Mouse (Mus musculus) cerebellum, postnatal 36 days (tissue): ENCODE results near the gene Klhdc9.
"Not testable (repeated sequence)": the region's sequence is repeated elsewhere in the genome, so short reads cannot be mapped to it uniquely, and the experiment has no call there.

Experiments used
- DNase-seq, 2 experiments: peaks; one replicate each; pipeline ENCODE4 v3.0.0; 2021 to 2022; ENCODE audit warnings: mixed read lengths in 2 of 2

Klhdc9 gene

GRCm38 (mm10) chr1:171355812-171356340 is 4.7 kb downstream of the Klhdc9 start:
- no peak for DNase-seq

GRCm38 (mm10) chr1:171349210-171349609 is 11.4 kb downstream of the Klhdc9 start:
- no peak for DNase-seq

GRCm38 (mm10) chr1:171348665-171349064 is 11.9 kb downstream of the Klhdc9 start:
- DNase-seq, result peak in 1 of 2 experiments; percentile 31

GRCm38 (mm10) chr1:171346095-171346450 is 14.5 kb downstream of the Klhdc9 start:
- no peak for DNase-seq

- peak; percentile 90 to 93 for DNase-seq
These were observed 15.1 kb downstream of the Klhdc9 start, which contains the start of the genes Nit1 and Pfdn2 for GRCm38 (mm10) chr1:171345225-171346094. Gene Nit1 (minus strand): TSS chr1:171345646. Gene Pfdn2 (plus strand): TSS chr1:171345670.

- no peak for DNase-seq
These were observed 15.9 kb downstream of the Klhdc9 start for GRCm38 (mm10) chr1:171344715-171345114.

- peak in 1 of 2 experiments; percentile 24 for DNase-seq
These were observed 16.5 kb downstream of the Klhdc9 start for GRCm38 (mm10) chr1:171343922-171344677.

GRCm38 (mm10) chr1:171342262-171343207 is 18.1 kb downstream of the Klhdc9 start:
- no peak for DNase-seq

- DNase-seq, result no peak
These were observed 30.4 kb downstream of the Klhdc9 start for GRCm38 (mm10) chr1:171330216-171330560.

GRCm38 (mm10) chr1:171329433-171330215 is 31.0 kb downstream of the Klhdc9 start:
- peak in 1 of 2 experiments; percentile 26 for DNase-seq

- peak; percentile 88 to 90 for DNase-seq
These were observed 31.7 kb downstream of the Klhdc9 start, which contains the start of gene Dedd for GRCm38 (mm10) chr1:171328839-171329432. Gene Dedd (plus strand): TSS chr1:171329145.

- DNase-seq, result no peak
These were observed 32.4 kb downstream of the Klhdc9 start for GRCm38 (mm10) chr1:171328244-171328643.

GRCm38 (mm10) chr1:171326588-171326987 is 34.0 kb downstream of the Klhdc9 start:
- not testable (repeated sequence) for DNase-seq

- DNase-seq, result no peak
These were observed 35.0 kb downstream of the Klhdc9 start for GRCm38 (mm10) chr1:171325571-171325970.

- DNase-seq, result no peak
These were observed 38.6 kb downstream of the Klhdc9 start for GRCm38 (mm10) chr1:171322012-171322411.

GRCm38 (mm10) chr1:171321415-171321814 is 39.2 kb downstream of the Klhdc9 start:
- no peak for DNase-seq

GRCm38 (mm10) chr1:171320151-171320550 is 40.4 kb downstream of the Klhdc9 start:
- DNase-seq, result peak; percentile 78 to 79

GRCm38 (mm10) chr1:171319748-171320147 is 40.9 kb downstream of the Klhdc9 start:
- peak in 1 of 2 experiments; percentile 32 for DNase-seq

- no peak for DNase-seq
These were observed 51.3 kb downstream of the Klhdc9 start for GRCm38 (mm10) chr1:171309321-171309720.
